Mouse (Mus musculus): ENCODE measurements around the gene Opa3. TPM values are rescaled to one million over a fixed set of nuclear protein-coding genes. Genes with fewer than 3 reads are reported as not detected.
A peak's percentile ranks its signal among the peaks of the same experiment; 100 is the strongest.

Gene Opa3
- total RNA-seq, 2 experiments from 2014 or later = 41.9 to 52.4 TPM

DNA sequence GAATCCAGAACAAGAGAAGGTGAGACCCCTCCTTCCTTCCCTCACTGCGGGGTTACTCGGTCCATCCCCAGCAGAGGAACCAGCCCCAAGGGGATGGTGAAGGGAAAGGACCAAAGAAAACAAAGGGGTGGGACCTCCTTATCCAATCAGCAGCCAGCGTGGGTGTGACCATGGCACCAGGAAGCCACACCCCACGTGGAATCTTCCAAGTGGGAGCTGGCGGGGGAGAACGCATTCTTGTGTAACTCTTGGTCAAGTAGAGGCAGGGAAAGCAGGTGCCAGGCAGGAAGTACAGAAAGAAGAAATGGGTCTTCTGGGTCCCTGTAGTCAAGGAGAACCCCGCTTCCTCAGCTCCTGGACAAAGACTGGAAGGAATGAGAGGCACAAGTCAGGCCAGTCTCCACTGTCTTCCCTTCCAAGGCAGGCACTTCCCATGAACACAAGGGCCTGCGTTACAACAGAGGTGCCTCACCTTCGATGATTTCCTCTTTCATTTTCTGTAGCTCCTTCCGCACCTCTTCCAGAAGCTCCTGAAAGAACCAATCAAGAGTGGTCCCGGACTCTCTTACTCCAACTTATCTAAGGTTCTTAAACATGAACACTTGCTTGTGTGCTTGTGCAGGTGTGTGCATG, 29.4 kb downstream of the Opa3 start:
- peak overlapping the region; percentile 46; the same call in 1 of the 2 replicates for H3K27ac ChIP-seq
- TF ChIP-seq CTCF (IDR thresholded peaks at IDR 0.05) = no peak
- no peak overlapping the region for H3K4me3 ChIP-seq
- intact Hi-C loops (cut with DNase I) = no loop called here
- DNase-seq = peak; percentile 76

DNA sequence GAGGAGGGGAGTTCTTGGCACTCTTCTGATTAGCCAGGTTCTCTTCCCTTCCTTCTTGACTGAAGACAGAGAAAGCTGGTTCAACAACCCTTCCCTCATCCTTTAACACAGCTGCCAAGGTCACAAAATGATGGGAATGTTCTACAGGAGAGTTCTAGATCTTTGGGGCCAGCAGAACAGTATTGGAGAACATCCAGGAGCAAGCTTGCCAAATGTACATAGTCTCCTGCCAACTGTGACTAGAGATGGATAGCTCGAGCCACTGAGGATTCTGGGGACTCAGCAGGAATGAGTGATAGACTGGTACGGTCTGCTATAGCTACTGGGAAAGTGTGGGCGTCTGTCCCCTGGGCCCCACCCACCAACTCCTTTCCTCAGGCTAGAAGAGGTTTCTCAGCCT, 30.2 kb downstream of the Opa3 start:
- TF ChIP-seq CTCF (IDR thresholded peaks at IDR 0.05) = no peak
- Histone ChIP-seq H3K27ac (peak overlapping the region; percentile 46; the same call in 1 of the 2 replicates), H3K4me3 (no peak overlapping the region)
- intact Hi-C loops (cut with DNase I) = no loop called here
- no peak for DNase-seq

DNA sequence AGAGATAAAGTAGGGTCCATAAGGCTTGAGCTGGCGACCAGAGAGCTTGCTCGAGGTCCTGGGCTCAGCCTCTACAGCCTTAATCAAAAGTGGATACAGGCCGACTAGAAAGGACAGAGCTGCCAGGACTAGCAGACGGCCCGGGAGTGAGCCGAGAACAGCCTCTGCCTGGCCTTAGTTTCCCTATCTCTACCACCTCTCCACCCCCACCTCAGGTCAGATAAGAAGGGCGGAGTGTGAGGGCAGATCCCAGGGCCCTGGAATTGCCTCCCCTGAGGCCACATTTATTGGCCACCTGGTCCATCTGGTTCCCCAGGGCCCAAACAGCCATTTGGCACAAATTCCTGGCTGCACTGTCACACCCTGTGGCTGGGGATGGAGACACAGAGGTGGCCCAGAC, 37.0 kb downstream of the Opa3 start:
- no peak for TF ChIP-seq CTCF (IDR thresholded peaks at IDR 0.05)
- intact Hi-C loops (cut with DNase I) = no loop called here
- peak; percentile 60 for DNase-seq
- Histone ChIP-seq H3K4me3 (peak overlapping the region; percentile 21; the same call in 1 of the 2 replicates), H3K27ac (peak overlapping the region; percentile 93)

DNA sequence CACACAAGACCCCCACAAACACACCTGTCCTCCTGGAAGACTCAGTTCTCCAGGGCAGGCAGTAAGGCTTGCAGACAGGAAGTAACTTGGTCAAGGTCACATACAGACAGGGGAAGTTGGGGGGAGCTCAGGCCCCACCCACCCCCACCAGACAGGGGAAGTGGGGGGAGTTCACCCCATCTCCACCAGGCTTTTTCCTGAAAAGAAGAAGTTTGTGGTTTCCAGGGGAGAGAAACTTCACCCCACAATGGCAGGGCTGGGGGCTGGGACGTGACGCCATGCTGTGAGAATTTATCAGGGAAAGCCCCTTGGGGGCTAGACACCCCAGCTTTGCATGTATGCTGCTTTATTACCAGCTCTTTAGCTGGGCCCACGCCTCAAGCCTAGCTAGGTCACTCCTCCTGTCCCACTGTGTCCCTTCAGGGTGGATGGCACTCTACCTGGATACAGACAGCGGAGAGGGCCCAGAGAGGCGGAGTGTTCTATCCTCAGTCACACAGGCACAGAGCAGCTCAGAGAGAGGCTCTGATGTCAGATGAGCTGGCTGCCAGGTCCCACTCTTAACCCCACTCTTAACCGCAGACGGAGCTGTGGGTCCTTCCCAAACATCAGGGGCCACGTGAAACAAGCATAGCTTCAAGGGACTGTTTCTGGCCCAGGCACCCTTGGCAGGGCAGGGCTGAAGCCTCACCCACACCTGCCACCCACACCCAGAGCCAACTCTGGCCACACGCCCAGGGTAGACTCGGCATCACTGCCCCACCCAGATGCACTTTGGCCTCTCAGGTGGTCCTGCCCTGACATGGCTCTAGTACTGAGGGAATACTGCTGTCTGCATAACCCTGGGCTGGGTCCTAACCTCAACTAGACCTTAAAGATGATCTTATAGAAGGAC, 38.0 kb downstream of the Opa3 start:
- Histone ChIP-seq H3K4me3 (peak overlapping the region; percentile 30), H3K27ac (peak overlapping the region; percentile 93)
- peak; percentile 66 for DNase-seq
- no peak for TF ChIP-seq CTCF (IDR thresholded peaks at IDR 0.05)
- intact Hi-C loops (cut with DNase I) = no loop called here

GRCm38 (mm10) chr7:19267051-19267450, 38.9 kb downstream of the Opa3 start:
- intact Hi-C loops (cut with DNase I) = no loop called here
- TF ChIP-seq CTCF (IDR thresholded peaks at IDR 0.05) = no peak
- DNase-seq = peak; percentile 54
- H3K27ac ChIP-seq = peak overlapping the region; percentile 93
- peak overlapping the region; percentile 33; the same call in 1 of the 2 replicates for H3K4me3 ChIP-seq

GRCm38 (mm10) chr7:19268993-19269681, 41.0 kb downstream of the Opa3 start:
- DNase-seq = no peak
- intact Hi-C loops (cut with DNase I) = no loop called here
- no peak for TF ChIP-seq CTCF (IDR thresholded peaks at IDR 0.05)
- H3K4me3 ChIP-seq = peak overlapping the region; percentile 95
- peak overlapping the region; percentile 93 for H3K27ac ChIP-seq

DNA sequence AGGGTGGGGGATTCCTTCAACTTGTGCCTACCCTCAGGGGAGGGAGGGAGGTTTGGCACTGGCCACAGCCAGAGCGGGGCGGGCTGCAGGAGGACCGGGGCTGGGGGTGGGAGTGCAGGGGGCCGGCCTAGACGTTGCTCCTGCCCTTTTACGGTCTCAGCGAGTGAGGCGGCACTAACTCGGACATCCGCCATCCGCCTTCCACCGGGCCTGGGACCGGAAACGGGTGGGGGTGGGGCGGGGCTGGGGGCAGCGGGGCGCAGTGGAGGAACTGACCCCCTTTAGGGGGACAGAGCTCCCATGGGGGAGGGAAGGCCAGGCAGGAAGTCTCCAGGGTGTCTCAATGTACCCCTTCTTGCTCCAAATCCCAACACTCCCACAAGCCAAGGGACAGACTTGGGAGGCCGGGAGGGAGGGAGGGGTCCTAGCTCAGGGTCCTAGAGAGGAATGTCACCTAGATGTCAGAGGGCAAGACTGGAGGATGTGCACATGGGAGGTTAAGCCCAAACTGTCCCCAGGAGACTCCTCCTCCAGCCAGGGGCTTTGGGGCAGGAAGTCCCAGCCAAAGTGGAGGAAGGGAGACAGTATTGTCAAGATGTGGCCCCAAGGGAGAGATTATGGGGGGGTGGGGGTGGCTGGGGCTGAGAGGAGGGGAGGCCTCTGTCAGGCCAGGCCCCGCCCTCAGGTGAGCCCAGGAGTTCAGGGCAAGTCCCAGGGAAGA, 41.7 kb downstream of the Opa3 start:
- H3K4me3 ChIP-seq = peak overlapping the region; percentile 95
- intact Hi-C loops (cut with DNase I) = no loop called here
- peak; percentile 82 for DNase-seq
- peak overlapping the region; percentile 93 for H3K27ac ChIP-seq
- TF ChIP-seq CTCF (IDR thresholded peaks at IDR 0.05) = no peak

GRCm38 (mm10) chr7:19270509-19271237, 42.5 kb downstream of the Opa3 start:
- intact Hi-C loops (cut with DNase I) = no loop called here
- peak; percentile 41 for DNase-seq
- TF ChIP-seq CTCF (IDR thresholded peaks at IDR 0.05) = no peak

DNA sequence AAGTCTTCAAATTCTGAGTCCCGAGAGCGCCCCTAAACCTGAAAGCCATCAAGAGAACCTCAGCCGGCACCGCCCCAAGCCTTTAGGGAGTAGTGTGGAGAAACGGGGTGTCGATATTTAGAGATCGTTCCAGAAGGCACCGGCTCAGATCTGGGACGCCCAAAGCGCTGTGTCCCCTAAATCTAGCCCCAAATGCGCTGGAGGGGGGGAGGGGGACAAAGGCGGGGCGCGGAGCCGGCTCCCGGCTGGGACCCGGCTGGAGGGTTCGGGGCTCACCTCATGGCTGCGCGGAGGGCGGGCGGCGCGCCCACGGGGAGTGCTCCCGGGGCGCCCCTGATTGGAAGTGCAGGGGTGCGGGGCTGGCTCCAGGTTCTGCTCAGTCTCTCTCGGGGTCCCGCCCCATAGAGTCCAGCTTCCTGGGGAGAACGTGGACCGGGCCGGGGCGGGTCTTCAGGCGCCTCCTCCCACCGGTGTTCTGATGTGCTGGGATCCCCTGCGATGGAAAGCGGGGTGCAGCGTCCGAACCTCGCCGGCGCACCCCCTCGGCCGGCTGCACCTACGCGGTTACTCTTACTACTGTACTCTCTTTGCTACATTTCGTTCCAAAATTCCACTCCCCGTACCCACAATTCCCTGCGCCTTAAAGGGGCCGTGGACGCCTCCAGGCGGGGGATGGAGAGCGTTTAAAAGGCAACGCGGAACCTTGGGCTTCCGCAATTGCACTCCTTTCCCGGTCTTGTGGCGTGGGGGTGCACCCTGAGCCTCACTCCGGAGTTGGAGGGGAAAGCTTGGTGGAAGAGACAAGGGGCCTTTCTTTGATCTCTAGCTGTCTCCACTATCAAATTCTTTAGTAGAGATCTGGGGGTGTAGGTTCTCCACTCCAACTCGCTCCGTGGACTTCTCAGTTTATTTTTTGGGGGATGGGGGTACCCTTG, 43.4 kb downstream of the Opa3 start, which contains the start of gene Vasp:
Gene Vasp, minus strand, starts transcription at position 580 of the 935 bp plus-strand sequence.
- H3K27ac ChIP-seq = peak within 1 kb of the TSS; percentile 93
- H3K4me3 ChIP-seq = peak within 1 kb of the TSS; percentile 95
- peak; percentile 86 for DNase-seq
- no peak for TF ChIP-seq CTCF (IDR thresholded peaks at IDR 0.05)
- intact Hi-C loops (cut with DNase I) = no loop called here

More at GRCm38 (mm10) chr7:19270509-19271237, 42.5 kb downstream of the Opa3 start:
- H3K4me3 ChIP-seq = peak overlapping the region; percentile 95
- peak overlapping the region; percentile 93 for H3K27ac ChIP-seq

GRCm38 (mm10) chr7:19272173-19272764, 44.1 kb downstream of the Opa3 start:
- Histone ChIP-seq H3K4me3 (peak overlapping the region; percentile 95), H3K27ac (peak overlapping the region; percentile 93)
- no peak for TF ChIP-seq CTCF (IDR thresholded peaks at IDR 0.05)
- intact Hi-C loops (cut with DNase I) = no loop called here
- DNase-seq = peak; percentile 76
